Mouse (Mus musculus) ES-E14 (cell line): ENCODE measurements at regions not wholly inside any gene's neighbourhood (a gene's known extent, or its start where the extent isn't known, plus 50 kb on each side); places are given as distances from the start of the nearest gene placed in this dataset.

ENCODE experiments used
- CHD2 ChIP-seq: IDR thresholded peaks from 2 replicates; pipeline ENCODE4 v1.6.1; 2014; ENCODE audit warnings: mild to moderate bottlenecking, low read depth, low read length, inconsistent platforms
- MAFK ChIP-seq: IDR thresholded peaks from 2 replicates; pipeline ENCODE4 v1.6.1; 2014; ENCODE audit warnings: mild to moderate bottlenecking, low read depth, low read length, inconsistent platforms; ENCODE audit not compliant: insufficient read depth
- ZC3H11A ChIP-seq: IDR thresholded peaks from 2 replicates; pipeline ENCODE4 v1.6.1; 2012; ENCODE audit warnings: low read depth, mild to moderate bottlenecking, inconsistent platforms, low read length, borderline replicate concordance

GRCm38 (mm10) chr16:29841132-29841531 lies 223.1 kb upstream of the Hes1 start:
- no peak for TF ChIP-seq ZC3H11A
- TF ChIP-seq MAFK: no peak
- TF ChIP-seq CHD2: no peak
